Mouse (Mus musculus) CH12.LX (cell line): Measurements from ENCODE around the gene Cnpy2. TPM values are rescaled to one million over a fixed set of nuclear protein-coding genes. Genes with fewer than 3 reads are reported as not detected.
A peak's percentile ranks its signal among the peaks of the same experiment; 100 is the strongest.
"Not testable (repeated sequence)": the region's sequence is repeated elsewhere in the genome, so short reads cannot be mapped to it uniquely, and the experiment has no call there.

ENCODE experiments used
- DNase-seq: peaks from one replicate; pipeline ENCODE4 v3.0.0-alpha.2; 2013; ENCODE audit errors: extremely low read depth
- H3K27ac ChIP-seq: 2 replicates; pipeline ENCODE4 v1.5.1; 2012; ENCODE audit warnings: low read depth, mild to moderate bottlenecking, control low read depth, moderate library complexity; ENCODE audit not compliant: insufficient read depth
- H3K27me3 ChIP-seq: replicated peaks from 2 replicates; pipeline ENCODE3; 2012; ENCODE audit warnings: inconsistent platforms
- H3K36me3 ChIP-seq, 2 experiments: replicated peaks in 1 of 2; 2 replicates each; pipeline versions ENCODE3 to v1.6.1; 2012; ENCODE audit warnings: inconsistent platforms in 1 of 2, low read length in 1 of 2, mild to moderate bottlenecking in 1 of 2, mixed read lengths in 1 of 2, moderate library complexity in 1 of 2; ENCODE audit not compliant: control insufficient read depth in 1 of 2, insufficient read depth in 1 of 2
- H3K4me1 ChIP-seq, 2 experiments: 2 replicates each; pipeline ENCODE4 v1.6.1; 2012; ENCODE audit warnings: inconsistent platforms in 1 of 2, moderate library complexity in 1 of 2; ENCODE audit not compliant: insufficient read depth in 2 of 2, control insufficient read depth in 1 of 2
- H3K4me2 ChIP-seq: 2 replicates; pipeline ENCODE4 v1.6.1; 2012; ENCODE audit warnings: low read depth, mild to moderate bottlenecking, control low read depth; ENCODE audit not compliant: poor library complexity, insufficient read depth, severe bottlenecking
- H3K4me3 ChIP-seq, 3 experiments: fragments of 150-350 bp in 1 of 3; sonication (generic) in 1 of 3; replicated peaks in 1 of 3; 2 replicates each; pipeline versions ENCODE3 to v1.5.1; 2011 to 2012; ENCODE audit warnings: low read depth in 2 of 3, low read length in 2 of 3, mild to moderate bottlenecking in 2 of 3, moderate library complexity in 2 of 3, control low read depth in 1 of 3, improper control_type of control experiment in 1 of 3, inconsistent platforms in 1 of 3, mixed read lengths in 1 of 3; ENCODE audit not compliant: poor library complexity in 1 of 3
- H3K79me2 ChIP-seq: replicated peaks from 2 replicates; pipeline ENCODE4 v1.6.1; 2012; ENCODE audit warnings: mild to moderate bottlenecking, moderate library complexity; ENCODE audit not compliant: control insufficient read depth, poor library complexity, insufficient read depth, severe bottlenecking; ENCODE audit errors: extremely low read depth
- H3K9ac ChIP-seq: 2 replicates; pipeline ENCODE4 v1.6.1; 2012; ENCODE audit warnings: low read depth, mild to moderate bottlenecking, control low read depth, moderate library complexity; ENCODE audit not compliant: insufficient read depth
- H3K9me3 ChIP-seq: replicated peaks from 2 replicates; pipeline ENCODE3; 2012; ENCODE audit warnings: low read length, inconsistent platforms, mixed read lengths
- BHLHE40 ChIP-seq: IDR thresholded peaks from 2 replicates; pipeline ENCODE4 v1.6.1; 2011; ENCODE audit warnings: mild to moderate bottlenecking, low read depth, low read length, improper control_type of control experiment
- CHD1 ChIP-seq: IDR thresholded peaks from 2 replicates; pipeline ENCODE4 v1.6.1; 2012; ENCODE audit warnings: low read depth, low read length, improper control_type of control experiment, inconsistent platforms
- E2F4 ChIP-seq: IDR thresholded peaks from 2 replicates; pipeline ENCODE4 v1.6.1; 2011; ENCODE audit warnings: low read depth, low read length, improper control_type of control experiment; ENCODE audit not compliant: insufficient replicate concordance
- EP300 ChIP-seq: IDR thresholded peaks from 2 replicates; pipeline ENCODE4 v1.6.1; 2011; ENCODE audit warnings: low read length, improper control_type of control experiment
- ETS1 ChIP-seq: conservative IDR thresholded peaks from 2 replicates; pipeline ENCODE4 v1.6.1; 2012; ENCODE audit warnings: low read depth, mild to moderate bottlenecking, inconsistent platforms, low read length, improper control_type of control experiment, moderate library complexity
- GABPA ChIP-seq: IDR thresholded peaks from 2 replicates; pipeline ENCODE4 v1.6.1; 2012; ENCODE audit warnings: low read depth, low read length, improper control_type of control experiment, inconsistent platforms; ENCODE audit not compliant: insufficient replicate concordance
- IRF4 ChIP-seq: IDR thresholded peaks from 2 replicates; pipeline ENCODE4 v1.6.1; 2014; ENCODE audit warnings: low read depth, mild to moderate bottlenecking, inconsistent platforms, low read length, improper control_type of control experiment
- JUN ChIP-seq: IDR thresholded peaks from 2 replicates; pipeline ENCODE4 v1.6.1; 2011; ENCODE audit warnings: low read depth, mild to moderate bottlenecking, low read length, improper control_type of control experiment, moderate library complexity; ENCODE audit not compliant: insufficient read depth
- JUND ChIP-seq: conservative IDR thresholded peaks from 2 replicates; pipeline ENCODE4 v1.6.1; 2011; ENCODE audit warnings: low read depth, low read length, improper control_type of control experiment
- KAT2A ChIP-seq: IDR thresholded peaks from 2 replicates; pipeline ENCODE4 v1.6.1; 2012; ENCODE audit warnings: low read length, improper control_type of control experiment, inconsistent platforms; ENCODE audit not compliant: insufficient replicate concordance
- MAFK ChIP-seq: IDR thresholded peaks from 2 replicates; pipeline ENCODE4 v1.6.1; 2011; ENCODE audit warnings: low read length, improper control_type of control experiment; ENCODE audit not compliant: insufficient replicate concordance
- MEF2A ChIP-seq: IDR thresholded peaks from 2 replicates; pipeline ENCODE4 v1.6.1; 2014; ENCODE audit warnings: low read depth, mild to moderate bottlenecking, inconsistent platforms, low read length, improper control_type of control experiment, borderline replicate concordance
- MXI1 ChIP-seq: IDR thresholded peaks from 2 replicates; pipeline ENCODE4 v1.6.1; 2011; ENCODE audit warnings: mild to moderate bottlenecking, low read depth, low read length, improper control_type of control experiment
- MYC ChIP-seq: IDR thresholded peaks from 2 replicates; pipeline ENCODE4 v1.6.1; 2011; ENCODE audit warnings: low read depth, mild to moderate bottlenecking, improper control_type of control experiment, low read length
- NELFE ChIP-seq: IDR thresholded peaks from 2 replicates; pipeline ENCODE4 v1.6.1; 2011; ENCODE audit warnings: low read depth, low read length, improper control_type of control experiment
- NRF1 ChIP-seq: IDR thresholded peaks from 2 replicates; pipeline ENCODE4 v1.6.1; 2014; ENCODE audit warnings: low read depth, mild to moderate bottlenecking, inconsistent platforms, low read length, improper control_type of control experiment, moderate library complexity
- PAX5 ChIP-seq: IDR thresholded peaks from 2 replicates; pipeline ENCODE4 v1.6.1; 2012; ENCODE audit warnings: low read length, inconsistent platforms, mixed read lengths
- POLR2A ChIP-seq: IDR thresholded peaks from 2 replicates; pipeline ENCODE4 v1.6.1; 2011; ENCODE audit warnings: low read depth, mild to moderate bottlenecking, improper control_type of control experiment, low read length
- POLR2AphosphoS2 ChIP-seq: IDR thresholded peaks from 2 replicates; pipeline ENCODE4 v1.6.1; 2011; ENCODE audit warnings: low read depth, low read length, improper control_type of control experiment
- RAD21 ChIP-seq: IDR thresholded peaks from 2 replicates; pipeline ENCODE4 v1.6.1; 2011; ENCODE audit warnings: low read depth, mild to moderate bottlenecking, low read length, improper control_type of control experiment, moderate library complexity
- RCOR1 ChIP-seq: conservative IDR thresholded peaks from 2 replicates; pipeline ENCODE4 v1.6.1; 2012; ENCODE audit warnings: low read depth, mild to moderate bottlenecking, inconsistent platforms, low read length, improper control_type of control experiment
- SIN3A ChIP-seq: IDR thresholded peaks from 2 replicates; pipeline ENCODE4 v1.6.1; 2012; ENCODE audit warnings: low read length, improper control_type of control experiment, inconsistent platforms
- SMC3 ChIP-seq: IDR thresholded peaks from 2 replicates; pipeline ENCODE4 v1.6.1; 2011; ENCODE audit warnings: low read depth, low read length, improper control_type of control experiment
- TBP ChIP-seq: conservative IDR thresholded peaks from 2 replicates; pipeline ENCODE4 v1.6.1; 2011; ENCODE audit warnings: low read depth, low read length, improper control_type of control experiment
- TCF12 ChIP-seq: IDR thresholded peaks from 2 replicates; pipeline ENCODE4 v1.6.1; 2014; ENCODE audit warnings: low read depth, mild to moderate bottlenecking, inconsistent platforms, low read length, improper control_type of control experiment
- UBTF ChIP-seq: IDR thresholded peaks from 2 replicates; pipeline ENCODE4 v1.6.1; 2012; ENCODE audit warnings: low read depth, mild to moderate bottlenecking, inconsistent platforms, low read length, improper control_type of control experiment, moderate library complexity
- USF1 ChIP-seq: IDR thresholded peaks from 2 replicates; pipeline ENCODE4 v1.6.1; 2014; ENCODE audit warnings: low read depth, mild to moderate bottlenecking, inconsistent platforms, low read length, improper control_type of control experiment
- USF2 ChIP-seq: conservative IDR thresholded peaks from 2 replicates; pipeline ENCODE4 v1.6.1; 2011; ENCODE audit warnings: low read depth, low read length, improper control_type of control experiment
- ZKSCAN1 ChIP-seq: IDR thresholded peaks from 2 replicates; pipeline ENCODE4 v1.6.1; 2012; ENCODE audit warnings: low read depth, inconsistent platforms, low read length, improper control_type of control experiment, borderline replicate concordance
- ZMIZ1 ChIP-seq: IDR thresholded peaks from 2 replicates; pipeline ENCODE4 v1.6.1; 2012; ENCODE audit warnings: low read depth, mild to moderate bottlenecking, inconsistent platforms, low read length, improper control_type of control experiment
- ZNF384 ChIP-seq: IDR thresholded peaks from 2 replicates; pipeline ENCODE4 v1.6.1; 2012; ENCODE audit warnings: low read depth, low read length, improper control_type of control experiment, inconsistent platforms
- dilution Hi-C: fragments of 300-500 bp; cut with MboI; formaldehyde crosslinking; loops from 2 replicates; pipeline ENCODE4 v1.14.3; 2020; ENCODE audit warnings: low sequenced_read_pairs; ENCODE audit not compliant: extremely low pct_unique_long_range_greater_than_20kb, extremely low pct_ligation_motif_present
- in situ Hi-C: fragments of 300-500 bp; cut with MboI; formaldehyde crosslinking; loops from 3 replicates; pipeline ENCODE4 v1.14.3; 2019; ENCODE audit warnings: low sequenced_read_pairs, low pct_ligation_motif_present, low pct_unique_long_range_greater_than_20kb, mixed read lengths
- polyA plus RNA-seq: library from polyadenylated mRNA; unstranded; fragments of >175 nt; gene quantifications from 2 replicates; pipeline ENCODE4 v1.2.1, GENCODE M21; 2012; ENCODE audit warnings: low read depth; ENCODE audit not compliant: insufficient read length
- total RNA-seq, 2 experiments: library from RNA; depleted of rRNA; stranded (reverse); fragments of 300-350 nt in 1 of 2; fragments of >200 nt in 1 of 2; gene quantifications; 2 replicates each; pipeline ENCODE4 v1.2.3; 2012 to 2014

Cnpy2 gene
- total and polyA plus RNA-seq, 3 experiments, result 64.9 to 111 (median 98.9) TPM

DNA sequence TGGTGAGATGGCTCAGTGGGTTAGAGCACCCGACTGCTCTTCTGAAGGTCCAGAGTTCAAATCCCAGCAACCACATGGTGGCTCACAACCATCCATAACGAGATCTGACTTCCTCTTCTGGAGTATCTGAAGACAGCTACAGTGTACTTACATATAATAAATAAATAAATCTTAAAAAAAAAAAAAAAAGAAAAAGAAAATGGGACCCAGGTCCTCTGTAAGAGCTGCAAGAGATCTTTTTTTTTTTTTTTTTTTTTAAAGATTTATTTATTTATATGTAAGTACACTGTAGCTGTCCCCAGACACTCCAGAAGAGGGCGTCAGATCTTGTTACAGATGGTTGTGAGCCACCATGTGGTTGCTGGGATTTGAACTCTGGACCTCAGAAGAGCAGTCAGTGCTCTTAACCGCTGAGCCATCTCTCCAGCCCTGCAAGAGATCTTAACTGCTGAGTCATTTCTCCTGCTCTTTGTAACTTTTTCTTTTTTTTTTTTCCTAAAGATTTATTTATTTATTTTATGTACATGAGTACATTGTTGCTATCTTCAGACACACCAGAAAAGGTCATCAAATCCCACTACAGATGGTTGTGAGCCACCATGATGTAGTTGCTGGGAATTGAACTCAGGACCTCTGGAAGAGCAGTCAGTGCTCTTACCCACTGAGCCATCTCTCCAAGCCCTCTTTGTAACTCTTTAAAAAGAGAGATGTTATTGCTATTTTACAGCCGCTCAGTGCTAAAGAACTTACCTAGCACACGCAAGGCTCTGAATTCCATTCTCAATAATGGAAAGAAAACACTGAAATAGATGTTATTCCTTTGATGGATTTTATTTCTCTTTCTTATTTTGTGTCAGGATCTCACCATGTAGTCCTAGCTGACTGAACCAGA lies 10.3 kb downstream of the Cnpy2 start:
- H3K79me2 ChIP-seq, H3K4me2 ChIP-seq, H3K27me3 ChIP-seq, DNase-seq, in situ Hi-C loops, H3K9ac ChIP-seq, H3K27ac ChIP-seq, H3K9me3 ChIP-seq, H3K4me3 ChIP-seq, dilution Hi-C loops: not testable (repeated sequence)
- Histone ChIP-seq H3K36me3 (peaks cover 5 to 14% of the 10 kb centered on the region in 2 experiments), H3K4me1 (peaks cover 4 to 13% of the 10 kb centered on the region in 2 experiments; a peak in 3 of 4 replicates)
- TF ChIP-seq TBP, result peak; percentile 80
- TF ChIP-seq ZNF384, result peak; percentile 39

DNA sequence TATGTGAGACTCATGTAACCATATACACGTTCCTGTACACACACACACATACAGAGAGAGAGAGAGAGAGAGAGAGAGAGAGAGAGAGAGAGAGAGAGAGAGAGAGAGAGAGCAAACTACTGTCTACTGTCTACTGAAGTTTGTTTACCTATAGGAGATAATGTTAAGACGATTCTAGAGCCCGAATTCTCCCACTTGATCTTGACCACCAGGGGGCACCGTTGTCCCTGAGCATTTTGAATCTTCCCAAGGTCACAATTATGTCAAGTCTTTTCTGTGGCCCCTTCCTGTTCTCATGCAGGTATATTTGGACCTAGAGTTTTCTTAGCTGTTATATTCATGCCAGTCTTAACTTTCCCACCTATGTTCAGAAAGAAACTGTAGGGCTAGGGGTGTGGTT lies 13.3 kb downstream of the Cnpy2 start:
- Histone ChIP-seq H3K4me2 (0 out of 2 replicates have a peak overlapping the region, but pooled peaks have one; percentile 25), H3K4me3 (no peak overlapping the region), H3K4me1 (peaks cover 10 to 30% of the 10 kb centered on the region in 2 experiments), H3K9ac (no peak overlapping the region), H3K27ac (no peak overlapping the region), H3K36me3 (peaks cover 3 to 12% of the 10 kb centered on the region in 2 experiments), H3K79me2 (peaks cover 26% of the 10 kb centered on the region), H3K27me3 (no peaks in the 10 kb centered on the region), H3K9me3 (no peaks in the 10 kb centered on the region)
- in situ Hi-C loops, result no loop called here
- peak; percentile 85 for DNase-seq
- dilution Hi-C loops, result no loop called here
- no peak for TF ChIP-seq ZKSCAN1
- TF ChIP-seq CHD1, result no peak
- peak; percentile 41; the same call in 1 of the 2 replicates for TF ChIP-seq NELFE
- TF ChIP-seq IRF4, result peak; percentile 61; the same call in 1 of the 2 replicates
- no peak for TF ChIP-seq JUN
- no peak for TF ChIP-seq PAX5
- TF ChIP-seq ZMIZ1, result no peak
- no peak for TF ChIP-seq POLR2A
- TF ChIP-seq POLR2AphosphoS2, result no peak
- peak; percentile 68 for TF ChIP-seq SIN3A
- TF ChIP-seq NRF1, result 0 out of 2 replicates have a peak, but pooled peaks have one; percentile 10
- TF ChIP-seq USF2, result no peak
- no peak for TF ChIP-seq EP300
- TF ChIP-seq RAD21, result peak; percentile 85
- peak; percentile 55; the same call in 1 of the 2 replicates for TF ChIP-seq MYC
- peak; percentile 35; the same call in 1 of the 2 replicates for TF ChIP-seq BHLHE40
- TF ChIP-seq KAT2A, result no peak
- TF ChIP-seq ETS1, result no peak
- TF ChIP-seq MAFK, result 0 out of 2 replicates have a peak, but pooled peaks have one; percentile 31
- no peak for TF ChIP-seq UBTF
- TF ChIP-seq RCOR1, result no peak
- peak; percentile 81 for TF ChIP-seq SMC3
- TF ChIP-seq GABPA, result no peak
- no peak for TF ChIP-seq MXI1
- TF ChIP-seq JUND, result peak; percentile 38; the same call in 1 of the 2 replicates
- TF ChIP-seq TCF12, result no peak
- TF ChIP-seq E2F4, result no peak
- no peak for TF ChIP-seq USF1
- TF ChIP-seq MEF2A, result peak; percentile 55; the same call in 1 of the 2 replicates
